Mouse (Mus musculus) liver, adult 2 months (tissue): ENCODE measurements at regions not wholly inside any gene's neighbourhood (a gene's known extent, or its start where the extent isn't known, plus 50 kb on each side); places are given as distances from the start of the nearest gene placed in this dataset.

ENCODE experiments used
- CTCF ChIP-seq: fragments of 200-500 bp; IDR thresholded peaks from 2 replicates; pipeline ENCODE4 v1.5.1; 2011; ENCODE audit warnings: low read depth, low read length, control low read depth
- POLR2A ChIP-seq: fragments of 200-500 bp; IDR thresholded peaks from 2 replicates; pipeline ENCODE4 v1.6.1; 2011; ENCODE audit warnings: low read length, control low read depth; ENCODE audit not compliant: insufficient read depth; ENCODE audit errors: extremely low read depth

- TF ChIP-seq CTCF (no peak), POLR2A (no peak)
Observed at GRCm38 (mm10) chr1:154103597-154103923, 97.4 kb upstream of the Zfp648 start.
